Mouse (Mus musculus): ENCODE measurements at regions not wholly inside any gene's neighbourhood (a gene's known extent, or its start where the extent isn't known, plus 50 kb on each side); places are given as distances from the start of the nearest gene placed in this dataset.

GRCm38 (mm10) chr13:37533851-37534250, 188.8 kb downstream of the Ly86 start:
- no peak for TF ChIP-seq CTCF (IDR thresholded peaks at IDR 0.05; ENCODE audit: control insufficient read depth, insufficient read depth, insufficient replicate concordance, low read depth, low read length)
- no peak for TF ChIP-seq POLR2A (IDR thresholded peaks at IDR 0.05; ENCODE audit: control insufficient read depth, low read depth, low read length)

Measured in testis, adult 2 months (tissue).